Mouse (Mus musculus) C2C12 (cell line): ENCODE measurements around the gene Abca13.

Experiments
- CTCF ChIP-seq: IDR thresholded peaks from one replicate; pipeline ENCODE4 v1.5.1; 2011; ENCODE audit not compliant: control insufficient read depth, insufficient read depth, insufficient read length
- MAX ChIP-seq: IDR thresholded peaks from one replicate; pipeline ENCODE4 v1.6.1; 2011; ENCODE audit warnings: mild to moderate bottlenecking, control low read depth

DNA sequence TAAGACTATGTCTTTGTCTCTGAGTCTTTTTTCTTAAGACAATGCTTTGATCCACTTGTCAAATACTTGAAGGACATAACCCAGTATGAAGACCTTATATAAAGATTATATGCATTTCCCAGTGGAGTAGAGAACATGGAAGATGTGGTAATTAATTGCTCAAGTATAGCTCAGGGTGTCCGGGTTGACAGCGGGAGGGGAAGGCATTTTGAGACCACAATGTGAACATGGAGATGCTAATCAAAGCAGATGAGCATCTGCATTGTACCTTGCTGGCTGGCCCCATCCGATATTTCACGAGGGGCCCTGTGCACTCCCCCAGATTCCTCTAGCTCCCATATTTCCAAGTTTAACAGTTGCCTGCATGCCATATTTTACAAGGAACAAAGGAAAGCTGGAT lies 383.2 kb downstream of the Abca13 start:
- TF ChIP-seq CTCF = no peak
- TF ChIP-seq MAX = no peak
